Mouse (Mus musculus) intestine, postnatal 0 days (tissue): Measurements from ENCODE around the gene Basp1. TPM values are rescaled to one million over a fixed set of nuclear protein-coding genes. Genes with fewer than 3 reads are reported as not detected.

Experiments
- ATAC-seq: fragments of 200-750 bp; cut with Nextera tagmentation; 2 replicates; pipeline ENCODE4 v1.8.0; 2017; ENCODE audit warnings: mild to moderate bottlenecking, moderate TSS enrichment, moderate library complexity
- H3K27ac ChIP-seq: fragments of 300-500 bp; sonication (generic); 2 replicates; pipeline ENCODE4 v1.5.1; 2014; ENCODE audit warnings: mild to moderate bottlenecking, low read depth, low read length, moderate library complexity
- H3K27me3 ChIP-seq: fragments of 300-500 bp; sonication (generic); replicated peaks from 2 replicates; pipeline ENCODE4 v1.6.1; 2014; ENCODE audit warnings: low read length, mixed read lengths; ENCODE audit not compliant: control insufficient read depth, insufficient read depth
- H3K36me3 ChIP-seq: fragments of 300-500 bp; sonication (generic); 2 replicates; pipeline ENCODE4 v1.6.1; 2014; ENCODE audit warnings: mild to moderate bottlenecking, moderate library complexity; ENCODE audit not compliant: control insufficient read depth, insufficient read depth
- H3K4me1 ChIP-seq: fragments of 300-500 bp; sonication (generic); replicated peaks from 2 replicates; pipeline ENCODE4 v1.6.1; 2014; ENCODE audit warnings: antibody characterized with exemption, low read length, mixed read lengths; ENCODE audit not compliant: control insufficient read depth, insufficient read depth
- H3K4me2 ChIP-seq: fragments of 300-500 bp; sonication (generic); replicated peaks from 2 replicates; pipeline ENCODE4 v1.6.1; 2014; ENCODE audit warnings: low read depth, mild to moderate bottlenecking, moderate library complexity
- H3K4me3 ChIP-seq: fragments of 300-500 bp; sonication (generic); 2 replicates; pipeline ENCODE4 v1.5.1; 2014; ENCODE audit warnings: low read depth, low read length
- H3K9ac ChIP-seq: fragments of 300-500 bp; sonication (generic); 2 replicates; pipeline ENCODE4 v1.6.1; 2014; ENCODE audit warnings: mild to moderate bottlenecking, low read depth, low read length
- H3K9me3 ChIP-seq: fragments of 300-500 bp; sonication (generic); 2 replicates; pipeline ENCODE4 v1.6.1; 2016; ENCODE audit warnings: mixed run types; ENCODE audit not compliant: control insufficient read depth
- CTCF ChIP-seq: sonication (generic); IDR thresholded peaks from 2 replicates; pipeline ENCODE4 v1.5.1; 2016; ENCODE audit warnings: low read depth, mild to moderate bottlenecking, control low read depth, antibody characterized with exemption, moderate library complexity
- WGBS: fragments of 180-500 bp; shearing (Covaris S2); extraction: QIAGEN DNeasy Blood & Tissue Kit; methylation state at CpG from one replicate; pipeline ENCODE4 v1.1.7; 2014; 5-methylcytosine and 5-hydroxymethylcytosine counted together
- polyA plus RNA-seq: library from polyadenylated mRNA; unstranded; fragments of >200 nt; fragmentation: Nextera tagmentation; extraction: Ambion mirVana; gene quantifications from 2 replicates; pipeline ENCODE4 v1.2.1, GENCODE M21; 2015

Gene Basp1
- polyA plus RNA-seq, 1 experiment from 2014 or later, result 14.1 TPM

GRCm38 (mm10) chr15:25322111-25322510 lies 91.5 kb downstream of the Basp1 start:
- H3K4me2 ChIP-seq, result no peak overlapping the region
- no peak for TF ChIP-seq CTCF
- H3K9ac ChIP-seq, result no peak overlapping the region
- H3K4me1 ChIP-seq, result no peaks in the 10 kb centered on the region
- ATAC-seq, result no peak
- H3K27me3 ChIP-seq, result no peaks in the 10 kb centered on the region
- no peaks in the 10 kb centered on the region for H3K9me3 ChIP-seq
- no peak overlapping the region for H3K27ac ChIP-seq
- no peak overlapping the region for H3K4me3 ChIP-seq
- no peaks in the 10 kb centered on the region for H3K36me3 ChIP-seq
- 94% methylated on average over 3 of the region's 3 CpGs for WGBS

GRCm38 (mm10) chr15:25321636-25322035 lies 91.9 kb downstream of the Basp1 start:
- Histone ChIP-seq H3K4me3 (no peak overlapping the region), H3K27me3 (no peaks in the 10 kb centered on the region), H3K4me1 (no peaks in the 10 kb centered on the region), H3K9me3 (no peaks in the 10 kb centered on the region), H3K27ac (no peak overlapping the region), H3K4me2 (no peak overlapping the region), H3K9ac (no peak overlapping the region), H3K36me3 (no peaks in the 10 kb centered on the region)
- 87% methylated on average over 4 of the region's 4 CpGs for WGBS
- TF ChIP-seq CTCF, result no peak
- no peak for ATAC-seq

GRCm38 (mm10) chr15:25314471-25314870 lies 99.1 kb downstream of the Basp1 start:
- Histone ChIP-seq H3K27ac (no peak overlapping the region), H3K4me1 (no peaks in the 10 kb centered on the region), H3K9me3 (no peaks in the 10 kb centered on the region), H3K36me3 (no peaks in the 10 kb centered on the region), H3K9ac (no peak overlapping the region), H3K4me2 (no peak overlapping the region), H3K27me3 (no peaks in the 10 kb centered on the region), H3K4me3 (no peak overlapping the region)
- ATAC-seq, result no peak
- 85% methylated on average over 3 of the region's 3 CpGs for WGBS
- no peak for TF ChIP-seq CTCF

Other genes starting within 250 kb of the Basp1 start
- gene Myo10, start 208.8 kb upstream of the Basp1 start, polyA plus RNA-seq, result 9.5 and 11.8 TPM in 2 replicates